Mouse (Mus musculus): Measurements from ENCODE around the gene Cda. TPM values are rescaled to one million over a fixed set of nuclear protein-coding genes. Genes with fewer than 3 reads are reported as not detected.
A peak's percentile ranks its signal among the peaks of the same experiment; 100 is the strongest.

Gene Cda
- polyA plus RNA-seq, 1 experiment from 2014 or later: 21.3 TPM

DNA sequence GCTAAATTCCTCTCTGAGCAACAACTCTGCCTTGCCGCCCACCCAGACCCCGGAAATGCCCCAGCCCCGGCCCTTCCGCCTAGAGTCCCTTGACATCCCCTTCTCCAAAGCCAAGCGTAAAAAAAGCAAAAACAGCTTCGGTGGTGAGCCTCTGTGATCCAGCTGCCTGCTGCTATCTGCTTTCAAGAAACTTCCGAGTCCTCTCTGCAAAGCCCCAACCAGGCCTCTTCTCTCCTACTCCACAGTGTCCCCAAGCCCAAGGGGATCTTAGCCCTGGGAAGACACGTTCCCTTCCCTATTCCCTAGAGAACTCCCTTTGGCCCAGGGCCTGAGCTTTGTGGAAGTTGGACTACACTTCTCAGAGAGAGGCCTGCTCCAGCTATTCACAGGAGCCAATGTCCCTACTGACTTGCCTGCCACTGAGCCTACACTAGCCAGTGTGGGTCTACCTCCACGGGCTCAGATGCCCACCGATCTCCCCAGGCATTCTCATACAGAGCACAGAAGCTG is 66.5 kb downstream of the Cda start:
- H3K4me2 ChIP-seq: no peak overlapping the region
- no peaks in the 10 kb centered on the region for H3K9me3 ChIP-seq (replicated peaks)
- ATAC-seq (replicated peaks; ENCODE audit: low FRiP score): no peak
- no peak overlapping the region for H3K4me3 ChIP-seq (replicated peaks)
- 77% methylated on average over 10 of the region's 10 CpGs for WGBS
- no peaks in the 10 kb centered on the region for H3K27me3 ChIP-seq
- no peak overlapping the region for H3K27ac ChIP-seq
- peaks cover 24% of the 10 kb centered on the region for H3K4me1 ChIP-seq
- no peaks in the 10 kb centered on the region for H3K36me3 ChIP-seq
- no peak overlapping the region for H3K9ac ChIP-seq

DNA sequence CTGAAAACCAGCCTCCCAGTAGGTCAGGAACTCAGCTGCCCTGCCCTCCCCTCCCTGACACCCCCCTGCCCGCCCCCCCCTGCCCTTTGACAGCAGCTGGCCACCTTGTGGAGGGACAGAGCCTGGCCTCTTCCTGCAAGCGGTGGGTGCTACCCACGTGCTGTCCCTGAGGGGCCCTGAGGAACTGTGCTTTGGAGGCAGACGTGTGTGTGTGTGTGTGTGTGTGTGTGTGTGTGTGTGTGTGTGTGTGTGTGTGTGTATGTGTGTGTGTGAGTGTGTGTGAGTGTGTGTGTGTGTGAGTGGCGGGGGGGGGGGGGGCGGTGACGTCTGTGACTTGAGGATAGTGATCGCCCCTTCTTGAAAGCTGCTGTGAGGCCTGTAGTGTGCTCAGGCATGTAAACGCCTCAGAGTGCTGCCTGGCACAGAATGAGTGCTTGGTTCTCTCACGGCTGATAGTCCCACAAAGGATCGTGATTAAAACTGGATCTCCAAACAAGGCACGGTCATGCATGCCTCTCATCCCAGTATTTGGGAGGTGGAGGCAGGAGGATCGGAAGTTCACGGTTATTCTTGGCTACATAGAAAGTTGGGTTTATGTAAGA is 73.7 kb downstream of the Cda start:
- no peaks in the 10 kb centered on the region for H3K36me3 ChIP-seq
- H3K9me3 ChIP-seq (replicated peaks): no peaks in the 10 kb centered on the region
- ATAC-seq (replicated peaks; ENCODE audit: low FRiP score): no peak
- no peaks in the 10 kb centered on the region for H3K27me3 ChIP-seq
- peaks cover 11% of the 10 kb centered on the region; the same call in 1 of the 2 replicates for H3K4me1 ChIP-seq
- H3K4me2 ChIP-seq: no peak overlapping the region
- no peak overlapping the region for H3K4me3 ChIP-seq (replicated peaks)
- WGBS: 81% methylated on average over 12 of the region's 14 CpGs
- H3K27ac ChIP-seq: no peak overlapping the region
- H3K9ac ChIP-seq: no peak overlapping the region

DNA sequence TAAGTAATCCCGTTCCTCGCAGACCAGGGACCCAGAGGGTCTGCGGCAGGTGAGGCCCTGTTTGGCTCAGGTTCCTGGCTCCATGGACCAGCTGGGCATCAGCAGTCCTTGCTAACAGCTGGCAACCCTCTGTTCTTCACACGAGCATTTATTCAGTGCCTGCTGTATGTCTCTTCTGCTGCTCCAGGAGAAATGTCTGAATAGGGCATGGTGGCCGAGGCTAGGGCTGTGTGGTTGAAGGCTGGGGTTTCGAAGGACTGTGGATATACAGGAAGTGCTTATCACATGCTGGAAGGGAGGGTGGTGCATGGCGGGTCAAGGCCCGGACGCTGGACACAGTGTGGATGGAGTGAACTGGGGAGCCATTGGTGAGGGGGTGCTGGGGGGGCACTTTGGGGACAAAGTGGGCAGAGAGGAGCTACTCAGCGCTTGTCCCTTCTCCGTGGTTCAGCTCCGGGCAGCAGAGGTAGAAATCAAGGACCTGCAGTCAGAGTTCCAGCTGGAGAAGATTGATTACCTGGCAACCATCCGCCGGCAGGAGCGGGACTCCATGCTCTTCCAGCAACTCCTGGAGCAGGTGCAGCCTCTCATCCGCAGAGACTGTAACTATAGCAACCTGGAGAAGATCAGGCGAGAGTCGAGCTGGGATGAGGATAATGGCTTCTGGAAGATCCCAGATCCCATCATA is 74.4 kb downstream of the Cda start:
- H3K4me2 ChIP-seq: no peak overlapping the region
- H3K4me3 ChIP-seq (replicated peaks): no peak overlapping the region
- H3K27me3 ChIP-seq: no peaks in the 10 kb centered on the region
- peaks cover 11% of the 10 kb centered on the region; the same call in 1 of the 2 replicates for H3K4me1 ChIP-seq
- ATAC-seq (replicated peaks; ENCODE audit: low FRiP score): no peak
- H3K9me3 ChIP-seq (replicated peaks): no peaks in the 10 kb centered on the region
- H3K9ac ChIP-seq: no peak overlapping the region
- WGBS: 70% methylated on average over 18 of the region's 18 CpGs
- H3K27ac ChIP-seq: no peak overlapping the region
- H3K36me3 ChIP-seq: no peaks in the 10 kb centered on the region

- 89% methylated on average over 13 of the region's 13 CpGs for WGBS
- no peaks in the 10 kb centered on the region for H3K9me3 ChIP-seq (replicated peaks)
These were observed 75.8 kb downstream of the Cda start for GRCm38 (mm10) chr4:138292028-138292427.

GRCm38 (mm10) chr4:138288691-138289090 is 79.1 kb downstream of the Cda start:
- Histone ChIP-seq H3K9me3 (replicated peaks) (no peaks in the 10 kb centered on the region), H3K36me3 (no peaks in the 10 kb centered on the region), H3K27ac (no peak overlapping the region), H3K9ac (no peak overlapping the region), H3K27me3 (no peaks in the 10 kb centered on the region), H3K4me3 (replicated peaks) (no peak overlapping the region), H3K4me1 (peaks cover 11% of the 10 kb centered on the region; the same call in 1 of the 2 replicates), H3K4me2 (no peak overlapping the region)
- 89% methylated on average over 7 of the region's 7 CpGs for WGBS
- ATAC-seq (replicated peaks; ENCODE audit: low FRiP score): no peak

More at GRCm38 (mm10) chr4:138292028-138292427, 75.8 kb downstream of the Cda start:
- Histone ChIP-seq H3K27ac (peak overlapping the region; percentile 45; the same call in 1 of the 2 replicates), H3K4me1 (peaks cover 11% of the 10 kb centered on the region; the same call in 1 of the 2 replicates), H3K36me3 (no peaks in the 10 kb centered on the region), H3K27me3 (no peaks in the 10 kb centered on the region), H3K4me2 (no peak overlapping the region), H3K9ac (no peak overlapping the region), H3K4me3 (replicated peaks) (no peak overlapping the region)
- no peak for ATAC-seq (replicated peaks; ENCODE audit: low FRiP score)

Small RNAs within 50 kb of the gene (microRNA-seq; reads per million reads assigned to microRNA genes)
- gene Gm27646 (not detected), gene Mir7019 (not detected)

Other genes with a start within 250 kb of the Cda start
- 155 and 161 TPM in 2 replicates for gene Hp1bp3, start 151.7 kb downstream of the Cda start, polyA plus RNA-seq (2015; fragmentation: Nextera tagmentation; extraction: Ambion mirVana)
- 0.42 and 0.77 TPM in 2 replicates for gene Sh2d5, start 117.6 kb downstream of the Cda start, polyA plus RNA-seq (2015; fragmentation: Nextera tagmentation; extraction: Ambion mirVana)
- gene Kif17, start 117.6 kb downstream of the Cda start, polyA plus RNA-seq (2015; fragmentation: Nextera tagmentation; extraction: Ambion mirVana): 1.6 and 2.0 TPM in 2 replicates
- 365 and 386 TPM in 2 replicates for gene Ddost, start 63.3 kb downstream of the Cda start, polyA plus RNA-seq (2015; fragmentation: Nextera tagmentation; extraction: Ambion mirVana)
- 47.5 and 50.3 TPM in 2 replicates for gene Pink1, start 41.7 kb downstream of the Cda start, polyA plus RNA-seq (2015; fragmentation: Nextera tagmentation; extraction: Ambion mirVana)
- not detected in 2 replicates for gene Fam43b, start 28.5 kb upstream of the Cda start, polyA plus RNA-seq (2015; fragmentation: Nextera tagmentation; extraction: Ambion mirVana)
- gene Mul1, start 66.7 kb upstream of the Cda start, polyA plus RNA-seq (2015; fragmentation: Nextera tagmentation; extraction: Ambion mirVana): 21.6 and 23.8 TPM in 2 replicates
- gene Camk2n1, start 86.3 kb upstream of the Cda start, polyA plus RNA-seq (2015; fragmentation: Nextera tagmentation; extraction: Ambion mirVana): 7.6 and 8.3 TPM in 2 replicates

Data from kidney, embryonic 15.5 days (tissue).